Mouse (Mus musculus): ENCODE measurements around the gene Fam228a.

DNA sequence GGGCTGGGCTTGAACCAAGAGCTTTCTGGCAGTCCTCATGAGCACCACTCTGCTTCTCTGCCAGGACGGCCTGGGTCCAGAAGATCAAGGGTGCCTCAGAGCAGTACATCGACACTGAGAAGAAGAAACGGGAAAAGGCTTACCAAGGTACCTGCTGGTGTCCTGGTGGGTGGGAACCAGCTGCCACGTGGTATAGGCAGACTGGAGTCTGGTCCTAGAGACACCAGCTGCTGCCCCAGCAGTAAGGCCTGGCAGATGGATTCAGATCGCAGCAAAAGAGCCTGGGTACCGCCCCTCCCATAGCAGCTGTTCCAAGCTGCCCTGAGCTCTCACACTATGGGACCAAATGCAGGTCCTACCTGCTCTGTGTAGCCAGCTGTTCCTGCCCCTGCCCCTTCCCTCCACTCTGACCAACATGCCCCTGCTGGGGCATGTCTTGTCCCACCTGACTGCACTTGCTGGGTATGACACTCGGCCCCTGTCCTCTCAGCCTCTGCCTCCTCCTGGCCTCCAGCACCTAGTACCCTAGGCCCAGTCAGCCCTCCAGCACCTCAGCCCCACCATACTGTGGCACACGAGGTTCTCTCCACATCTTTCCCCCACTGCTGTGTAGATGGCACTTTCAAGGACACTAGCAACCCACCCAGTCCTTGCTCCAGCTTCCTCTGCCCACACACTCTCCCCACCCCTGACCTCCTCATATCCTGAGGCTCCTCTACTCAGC lies 29.2 kb downstream of the Fam228a start:
- TF ChIP-seq POLR2A (IDR thresholded peaks at IDR 0.05; ENCODE audit: extremely low read depth, insufficient read depth, low read length) (no peak), CTCF (IDR thresholded peaks at IDR 0.05; ENCODE audit: low read depth, low read length) (no peak)
